Mouse (Mus musculus) E14TG2a.4 (cell line): Measurements from ENCODE around the gene Gtf2h3.
A peak's percentile ranks its signal among the peaks of the same experiment; 100 is the strongest.

Experiments used
- H3K27me3 ChIP-seq: 2 replicates; pipeline ENCODE4 v1.6.1; 2014; ENCODE audit warnings: low read length, control low read depth; ENCODE audit not compliant: insufficient read depth
- H3K36me3 ChIP-seq: 2 replicates; pipeline ENCODE4 v1.6.1; 2014; ENCODE audit warnings: low read length, control low read depth; ENCODE audit not compliant: insufficient read depth
- H3K4me1 ChIP-seq: replicated peaks from 2 replicates; pipeline ENCODE4 v1.6.1; 2014; ENCODE audit warnings: low read depth, low read length, control low read depth
- H3K4me3 ChIP-seq: replicated peaks from 2 replicates; pipeline ENCODE4 v1.5.1; 2014; ENCODE audit warnings: mild to moderate bottlenecking, low read length
- H3K9me3 ChIP-seq: 2 replicates; pipeline ENCODE4 v1.6.1; 2014; ENCODE audit warnings: low read length, control low read depth
- CTCF ChIP-seq: conservative IDR thresholded peaks from 2 replicates; pipeline ENCODE4 v1.5.1; 2014; ENCODE audit warnings: low read length
- NANOG ChIP-seq: IDR thresholded peaks from 2 replicates; pipeline ENCODE4 v1.6.1; 2014; ENCODE audit warnings: borderline replicate concordance, low read length, mixed read lengths
- POU5F1 ChIP-seq: IDR thresholded peaks from 2 replicates; pipeline ENCODE4 v1.6.1; 2014; ENCODE audit warnings: low read length, borderline replicate concordance

Gtf2h3 gene

DNA sequence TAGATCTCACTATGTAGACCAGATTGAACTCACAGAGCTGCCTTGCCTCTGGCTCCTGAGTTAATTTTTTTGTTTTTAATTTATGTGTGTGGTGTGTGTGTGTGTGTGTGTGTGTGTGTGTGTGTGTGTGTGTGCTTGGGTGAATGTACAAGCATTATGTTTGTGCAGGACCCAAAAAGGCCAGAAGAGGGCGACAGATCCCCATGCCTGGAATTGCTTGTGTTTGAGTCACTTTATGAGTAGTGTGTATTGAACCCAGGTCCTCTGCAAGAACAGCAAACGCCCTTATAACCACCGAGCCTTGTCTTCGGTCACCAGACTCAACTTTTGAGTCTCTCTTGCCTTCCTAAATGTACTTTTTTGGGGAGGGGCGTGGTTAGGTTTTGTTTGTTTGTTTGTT lies 23.4 kb downstream of the Gtf2h3 start:
- Histone ChIP-seq H3K9me3 (no peaks in the 10 kb centered on the region), H3K27me3 (no peaks in the 10 kb centered on the region), H3K4me1 (peaks cover 32% of the 10 kb centered on the region), H3K36me3 (peaks cover 11% of the 10 kb centered on the region; the same call in 1 of the 2 replicates), H3K4me3 (no peak overlapping the region)
- TF ChIP-seq POU5F1 (no peak), CTCF (peak; percentile 56)

DNA sequence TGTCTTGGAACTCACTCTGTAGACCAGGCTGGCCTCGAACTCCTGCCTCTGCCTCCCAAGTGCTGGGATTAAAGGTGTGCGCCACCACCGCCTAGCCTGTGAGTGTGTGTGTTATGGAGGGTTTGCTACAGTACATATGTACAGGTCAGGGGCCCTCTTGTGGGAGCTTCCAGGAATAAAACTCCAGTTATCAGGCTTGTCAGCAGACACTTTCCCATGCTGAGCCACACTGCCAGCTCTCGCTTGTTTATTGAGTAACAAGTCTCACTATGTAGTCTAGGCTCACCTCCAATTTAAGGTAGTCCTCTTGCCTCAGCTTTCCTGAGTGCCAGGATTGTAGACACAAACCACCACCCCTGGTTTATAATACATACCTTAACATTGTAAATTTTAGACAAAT lies 25.4 kb downstream of the Gtf2h3 start:
- H3K27me3 ChIP-seq: no peaks in the 10 kb centered on the region
- no peaks in the 10 kb centered on the region for H3K9me3 ChIP-seq
- H3K36me3 ChIP-seq: peaks cover 14% of the 10 kb centered on the region; the same call in 1 of the 2 replicates
- no peak overlapping the region for H3K4me3 ChIP-seq
- TF ChIP-seq CTCF (no peak), NANOG (no peak), POU5F1 (no peak)
- H3K4me1 ChIP-seq: peaks cover 34% of the 10 kb centered on the region

DNA sequence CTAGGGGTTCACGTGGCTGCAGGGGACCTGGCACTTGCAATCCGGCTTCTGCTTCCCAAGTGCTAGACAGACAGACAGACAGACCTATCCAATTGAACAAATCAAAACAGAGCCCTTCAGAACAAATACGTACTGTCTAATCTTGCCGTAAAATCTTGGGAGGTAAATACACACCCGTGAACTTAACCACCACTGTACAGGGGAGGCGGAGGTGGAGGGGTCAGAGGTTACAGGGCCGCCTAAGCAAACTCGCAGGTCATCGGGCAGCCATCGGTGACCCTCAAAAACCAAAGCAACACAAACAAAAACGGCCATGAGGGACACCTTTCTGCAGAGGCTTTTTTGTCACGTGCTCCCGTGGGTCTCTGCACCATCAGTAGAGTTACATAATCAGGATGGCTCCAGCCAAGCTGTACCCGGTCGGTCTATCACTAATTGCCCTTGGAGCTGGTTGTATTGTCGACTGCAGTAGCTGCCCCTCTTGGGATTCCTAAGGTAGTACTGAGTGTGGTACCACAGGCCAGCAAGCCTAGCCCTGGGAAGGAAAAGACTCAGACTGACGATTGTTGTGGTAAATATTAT lies 26.2 kb downstream of the Gtf2h3 start:
- Histone ChIP-seq H3K4me3 (0 out of 2 replicates have a peak overlapping the region, but pooled peaks have one; percentile 17), H3K4me1 (peaks cover 30% of the 10 kb centered on the region), H3K36me3 (peaks cover 14% of the 10 kb centered on the region; the same call in 1 of the 2 replicates), H3K27me3 (no peaks in the 10 kb centered on the region), H3K9me3 (no peaks in the 10 kb centered on the region)
- no peak for TF ChIP-seq CTCF
- TF ChIP-seq NANOG: no peak
- no peak for TF ChIP-seq POU5F1

DNA sequence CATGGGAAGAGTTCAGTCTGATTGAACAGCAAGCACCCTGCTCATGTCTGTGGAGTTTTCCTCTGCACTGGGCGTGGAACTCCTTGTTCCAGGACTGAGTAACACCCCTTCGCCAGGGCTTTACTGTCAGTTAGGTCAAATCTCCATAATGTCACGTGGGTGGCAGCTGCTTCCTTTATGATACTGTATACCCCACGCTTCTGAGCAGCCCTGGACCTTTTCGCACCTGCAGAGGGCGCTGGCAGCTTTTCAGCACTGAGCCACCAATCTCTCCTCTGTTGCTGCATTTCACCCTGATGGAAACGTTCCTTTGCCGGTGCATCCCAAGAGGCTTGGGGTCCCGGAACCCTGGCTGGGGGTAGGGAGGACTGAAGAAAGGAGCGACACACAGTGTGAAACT lies 32.0 kb downstream of the Gtf2h3 start:
- H3K4me1 ChIP-seq: peaks cover 44% of the 10 kb centered on the region
- no peaks in the 10 kb centered on the region for H3K27me3 ChIP-seq
- H3K36me3 ChIP-seq: peaks cover 9% of the 10 kb centered on the region; the same call in 1 of the 2 replicates
- no peaks in the 10 kb centered on the region for H3K9me3 ChIP-seq
- TF ChIP-seq POU5F1 (no peak), CTCF (peak; percentile 72), NANOG (no peak)
- peak overlapping the region; percentile 63 for H3K4me3 ChIP-seq

DNA sequence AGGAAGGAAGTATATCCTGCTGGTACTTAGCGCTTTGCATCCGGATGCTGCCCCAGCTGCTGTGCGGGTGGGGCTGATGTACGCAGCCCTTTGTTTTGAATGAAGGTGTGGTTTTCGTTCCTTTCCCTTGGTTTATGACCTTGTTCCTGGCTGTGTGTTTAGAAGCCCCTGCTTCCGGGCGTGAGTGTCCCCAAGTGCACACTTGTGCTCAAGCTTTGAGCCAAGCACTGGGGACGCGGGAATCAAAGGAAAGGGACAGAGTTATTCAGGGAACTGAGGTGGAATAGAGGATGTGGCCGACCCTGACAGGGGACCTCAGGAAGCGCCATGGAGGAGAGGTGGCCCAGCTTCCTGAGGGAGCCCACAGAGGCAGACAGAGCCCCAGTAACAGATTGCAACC lies 35.8 kb downstream of the Gtf2h3 start:
- TF ChIP-seq NANOG (no peak), POU5F1 (no peak), CTCF (no peak)
- no peaks in the 10 kb centered on the region for H3K27me3 ChIP-seq
- no peak overlapping the region; the same call in 1 of the 2 replicates for H3K4me3 ChIP-seq
- H3K9me3 ChIP-seq: no peaks in the 10 kb centered on the region
- peaks cover 10% of the 10 kb centered on the region; the same call in 1 of the 2 replicates for H3K36me3 ChIP-seq
- peaks cover 58% of the 10 kb centered on the region for H3K4me1 ChIP-seq

DNA sequence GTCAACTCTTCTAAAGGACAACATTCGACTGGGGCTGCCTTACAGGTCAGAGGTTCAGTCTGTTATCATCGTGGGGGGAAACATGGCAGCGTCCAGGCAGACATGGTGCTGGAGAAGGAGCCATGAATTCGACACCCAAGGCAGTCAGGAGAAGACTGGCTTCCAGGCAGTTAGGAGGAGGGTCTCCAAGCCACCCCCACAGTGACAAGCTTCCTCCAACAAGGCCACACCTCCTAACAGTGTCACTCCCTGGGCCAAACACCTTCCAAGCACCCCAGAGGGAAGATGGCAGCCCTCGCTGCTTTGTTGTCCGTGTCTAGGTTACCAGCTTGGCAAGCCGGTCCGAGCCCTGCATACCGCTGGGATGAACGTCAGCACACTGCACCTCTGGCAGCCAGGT lies 39.8 kb downstream of the Gtf2h3 start:
- Histone ChIP-seq H3K27me3 (no peaks in the 10 kb centered on the region), H3K4me3 (peak overlapping the region; percentile 74), H3K9me3 (no peaks in the 10 kb centered on the region), H3K4me1 (peaks cover 60% of the 10 kb centered on the region), H3K36me3 (peaks cover 35% of the 10 kb centered on the region)
- TF ChIP-seq CTCF: no peak

DNA sequence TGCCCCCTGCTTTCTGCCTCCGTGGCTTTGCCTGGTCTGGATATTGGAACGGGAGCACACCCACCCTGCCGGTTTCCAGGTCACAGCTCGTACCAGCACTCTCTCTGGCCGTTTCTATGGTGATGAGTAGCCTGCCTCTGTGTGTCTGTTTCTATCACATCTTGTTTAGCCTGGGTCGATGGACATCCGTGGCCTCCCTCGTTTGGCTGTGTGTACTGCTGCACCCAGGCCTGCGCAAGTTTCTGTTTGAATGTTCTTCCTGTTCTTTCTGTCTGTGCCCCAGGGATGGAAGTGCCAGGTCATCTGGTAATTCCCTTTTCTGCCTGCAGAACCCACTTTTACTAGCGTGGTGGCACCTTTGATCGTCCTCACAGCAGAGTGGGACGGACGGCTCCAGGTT lies 42.4 kb downstream of the Gtf2h3 start:
- H3K27me3 ChIP-seq: no peaks in the 10 kb centered on the region
- no peak overlapping the region for H3K4me3 ChIP-seq
- H3K9me3 ChIP-seq: no peaks in the 10 kb centered on the region
- peaks cover 57% of the 10 kb centered on the region for H3K36me3 ChIP-seq
- TF ChIP-seq POU5F1: no peak
- no peak for TF ChIP-seq NANOG
- TF ChIP-seq CTCF: no peak
- H3K4me1 ChIP-seq: peaks cover 68% of the 10 kb centered on the region

DNA sequence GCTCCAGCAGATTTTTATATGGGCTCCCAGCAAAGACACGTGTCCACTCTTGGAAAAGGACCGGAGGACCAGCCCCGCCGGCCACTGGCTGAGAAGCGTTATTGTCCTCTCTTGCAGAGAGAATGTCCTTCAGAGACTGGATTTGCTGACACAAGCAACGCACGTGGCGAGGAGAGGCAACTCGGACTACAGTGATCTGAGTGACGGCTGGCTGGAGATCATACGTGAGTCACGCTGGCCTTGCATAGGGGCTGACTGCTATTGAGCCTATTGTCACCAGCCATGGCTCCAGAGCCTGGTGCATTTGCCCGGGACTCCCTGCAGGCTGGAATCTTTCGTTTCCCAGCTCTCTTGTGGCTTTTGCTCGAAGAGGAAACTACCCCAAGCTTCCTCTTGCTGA lies 44.0 kb downstream of the Gtf2h3 start:
- TF ChIP-seq NANOG (no peak), POU5F1 (no peak), CTCF (0 out of 2 replicates have a peak, but pooled peaks have one; percentile 2)
- H3K4me1 ChIP-seq: peaks cover 58% of the 10 kb centered on the region
- no peaks in the 10 kb centered on the region for H3K27me3 ChIP-seq
- H3K9me3 ChIP-seq: no peaks in the 10 kb centered on the region
- H3K36me3 ChIP-seq: peaks cover 67% of the 10 kb centered on the region
- no peak overlapping the region for H3K4me3 ChIP-seq

DNA sequence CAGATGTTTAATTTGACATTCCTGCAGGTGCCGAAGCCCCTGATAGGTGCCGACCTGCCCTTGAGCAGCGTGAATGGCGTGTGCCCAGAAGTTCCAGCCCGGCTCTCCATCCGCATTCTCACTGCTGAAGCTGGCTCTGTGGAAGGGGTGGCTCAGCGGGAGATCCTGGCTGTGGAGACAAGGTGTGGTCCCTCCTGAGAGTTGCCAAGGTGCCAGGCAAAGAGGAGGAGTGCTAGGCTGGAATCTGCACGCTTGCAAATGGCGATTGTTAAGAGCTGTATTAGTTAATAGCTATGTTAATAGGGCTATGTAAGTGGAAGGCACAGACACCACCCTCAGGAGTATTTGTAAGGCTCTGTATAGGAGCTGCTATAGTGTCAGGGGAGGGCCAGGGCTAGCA lies 45.4 kb downstream of the Gtf2h3 start:
- Histone ChIP-seq H3K36me3 (peaks cover 70% of the 10 kb centered on the region), H3K9me3 (no peaks in the 10 kb centered on the region), H3K4me1 (peaks cover 52% of the 10 kb centered on the region), H3K4me3 (no peak overlapping the region), H3K27me3 (no peaks in the 10 kb centered on the region)
- TF ChIP-seq CTCF: no peak
- TF ChIP-seq NANOG: no peak
- no peak for TF ChIP-seq POU5F1
